Mouse (Mus musculus) right cerebral cortex, postnatal 36 days (tissue): Measurements from ENCODE around the gene Meis3.

ENCODE experiments used
- DNase-seq, 2 experiments: peaks; one replicate each; pipeline ENCODE4 v3.0.0; 2022; ENCODE audit warnings: low spot score in 2 of 2, mixed read lengths in 1 of 2

The Meis3 gene

GRCm38 (mm10) chr7:16210862-16211365, 36.0 kb downstream of the Meis3 start:
- no peak for DNase-seq

- no peak for DNase-seq
Observed at GRCm38 (mm10) chr7:16213196-16213595, 38.3 kb downstream of the Meis3 start.

- no peak for DNase-seq
Observed at GRCm38 (mm10) chr7:16213986-16214385, 39.1 kb downstream of the Meis3 start.

- DNase-seq = peak; percentile 93 to 94
Observed at GRCm38 (mm10) chr7:16221582-16222272, 46.8 kb downstream of the Meis3 start, which contains the start of gene Dhx34. Gene Dhx34, minus strand, starts transcription at chr7:16222037.

- no peak for DNase-seq
Observed at GRCm38 (mm10) chr7:16229869-16230268, 55.0 kb downstream of the Meis3 start.
